Mouse (Mus musculus) liver, adult (tissue): ENCODE data around the gene Kcng3.

Experiments
- GATA4 ChIP-seq: IDR thresholded peaks from 2 replicates; pipeline ENCODE4 v1.6.1; 2014; ENCODE audit warnings: mild to moderate bottlenecking, low read length; ENCODE audit not compliant: insufficient replicate concordance

Gene Kcng3

GRCm38 (mm10) chr17:83545756-83546742 is 85.6 kb downstream of the Kcng3 start:
- no peak for TF ChIP-seq GATA4

- no peak for TF ChIP-seq GATA4
These were observed 86.4 kb downstream of the Kcng3 start for GRCm38 (mm10) chr17:83545259-83545658.

DNA sequence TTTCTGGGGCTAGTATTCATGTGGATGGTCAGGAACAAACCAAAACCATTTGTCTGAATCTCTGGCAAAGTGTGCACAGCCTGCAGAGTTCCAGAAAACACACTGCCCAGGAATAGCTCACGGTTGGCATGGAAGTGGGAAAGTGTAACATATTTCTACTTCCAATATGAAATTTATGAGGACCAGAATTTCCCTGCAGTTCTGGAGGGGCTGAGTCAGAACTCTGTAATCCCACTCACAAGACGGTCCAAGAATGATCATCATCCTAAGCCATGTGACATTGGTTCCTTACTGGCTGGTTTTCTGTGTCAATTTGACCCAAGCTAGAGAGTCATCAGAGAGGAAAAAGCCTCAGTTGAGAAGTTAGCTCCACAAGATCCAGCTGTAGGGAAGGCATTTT is 89.3 kb downstream of the Kcng3 start:
- TF ChIP-seq GATA4 = no peak

- TF ChIP-seq GATA4 = no peak
These were observed 92.2 kb downstream of the Kcng3 start for GRCm38 (mm10) chr17:83539262-83540037.

DNA sequence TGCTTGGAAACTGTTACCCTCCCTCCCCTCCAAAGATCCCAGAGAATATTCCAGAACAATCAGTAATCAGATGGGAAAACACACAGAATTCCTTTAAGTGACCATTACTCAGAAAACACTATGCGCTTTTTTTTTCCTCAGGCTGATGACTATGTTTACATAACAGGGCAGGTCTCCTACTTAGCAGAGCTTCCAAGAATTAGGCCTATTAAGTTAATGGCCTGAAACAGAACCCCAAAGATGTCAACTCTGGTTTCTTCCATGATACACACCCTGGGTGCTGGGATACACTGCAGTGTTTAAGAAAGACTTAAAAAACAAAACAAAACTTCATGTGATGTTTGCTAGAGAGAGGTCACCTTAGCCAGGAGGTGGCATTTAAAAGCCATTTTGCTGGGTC is 93.0 kb downstream of the Kcng3 start:
- no peak for TF ChIP-seq GATA4

DNA sequence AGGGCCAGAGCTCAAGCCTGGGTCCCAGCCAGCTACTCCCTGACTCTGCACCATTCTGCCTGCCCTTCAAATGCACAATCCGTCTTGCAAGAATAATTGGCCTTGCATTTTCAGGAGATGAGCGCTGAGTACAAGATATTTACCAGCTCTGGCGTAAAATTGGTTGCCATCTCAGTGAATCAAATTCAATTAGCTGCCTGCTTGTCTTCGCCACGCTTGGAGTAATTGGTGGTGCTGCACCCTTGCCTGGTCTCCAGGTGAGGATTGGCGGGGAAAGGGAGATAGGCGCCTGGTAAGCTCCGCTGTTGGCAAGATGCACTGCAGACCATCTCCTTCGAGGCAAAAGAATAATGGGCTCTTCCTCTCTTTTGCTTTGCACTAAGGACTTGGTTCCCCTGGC is 93.6 kb downstream of the Kcng3 start:
- TF ChIP-seq GATA4 = no peak
